Mouse (Mus musculus): Measurements from ENCODE around the gene Zdhhc22.

Gene Zdhhc22

GRCm38 (mm10) chr12:86960791-86961335, 29.4 kb downstream of the Zdhhc22 start:
- no peak for DNase-seq (ENCODE audit: low spot score)

DNA sequence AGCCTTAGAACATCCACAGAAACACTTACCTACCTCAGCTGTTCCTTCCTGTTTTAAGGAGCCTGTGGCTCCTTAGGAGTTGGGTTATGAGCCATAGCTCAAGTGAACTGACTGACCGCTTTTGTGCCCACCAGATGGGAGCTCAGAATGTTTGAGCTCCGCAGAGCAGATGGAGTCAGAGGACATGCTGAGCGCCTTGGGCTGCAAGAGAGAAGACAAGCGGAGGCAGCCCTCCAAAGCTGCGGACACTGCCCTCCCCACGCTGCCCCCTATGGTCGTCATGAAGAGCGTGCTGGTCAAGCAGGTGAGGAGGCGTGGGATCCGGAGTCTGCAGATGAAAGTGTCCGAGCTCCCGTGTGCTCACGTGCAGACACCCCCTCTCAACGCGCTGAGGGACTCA, 30.1 kb downstream of the Zdhhc22 start:
- DNase-seq (ENCODE audit: low spot score) = no peak

DNA sequence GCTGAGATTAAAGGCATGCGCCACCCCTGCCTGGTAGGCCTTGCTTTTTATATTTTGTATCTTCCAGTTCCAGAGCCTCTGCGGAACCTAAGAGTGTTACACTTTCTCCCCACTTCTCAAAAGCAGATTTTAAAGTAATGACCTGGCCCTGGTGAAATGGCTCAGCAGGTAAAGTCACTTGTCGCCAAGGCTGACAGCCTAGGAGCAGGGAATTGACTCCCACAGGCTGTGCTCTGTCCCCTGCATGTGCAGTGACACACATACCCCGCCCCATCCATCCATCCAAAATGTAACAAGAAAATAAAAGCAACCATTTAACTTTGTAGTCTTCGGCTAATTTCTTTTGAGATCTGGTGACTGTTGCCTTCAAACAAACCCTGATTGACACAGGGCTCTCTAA, 30.6 kb downstream of the Zdhhc22 start:
- no peak for DNase-seq (ENCODE audit: low spot score)

DNA sequence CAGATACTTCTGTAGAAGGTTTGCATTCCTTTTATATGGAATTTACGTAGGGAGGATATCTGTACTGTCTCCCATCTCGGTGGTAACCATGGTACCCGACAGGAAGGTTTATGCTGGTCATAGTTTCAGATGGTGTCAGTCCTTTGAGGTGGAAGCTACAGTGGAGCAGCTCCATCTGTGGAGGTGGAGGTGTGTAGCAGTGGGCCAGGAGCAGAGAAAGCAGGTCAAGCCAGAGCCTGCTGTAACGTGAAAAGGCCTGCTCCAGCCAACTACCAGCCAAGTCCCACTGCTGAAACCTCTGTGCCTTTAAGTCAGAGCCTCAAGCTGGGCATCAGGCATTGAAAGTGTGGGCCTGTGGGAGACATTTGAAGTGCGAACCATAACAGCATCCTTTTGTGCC, 31.7 kb downstream of the Zdhhc22 start:
- DNase-seq (ENCODE audit: low spot score) = no peak

DNA sequence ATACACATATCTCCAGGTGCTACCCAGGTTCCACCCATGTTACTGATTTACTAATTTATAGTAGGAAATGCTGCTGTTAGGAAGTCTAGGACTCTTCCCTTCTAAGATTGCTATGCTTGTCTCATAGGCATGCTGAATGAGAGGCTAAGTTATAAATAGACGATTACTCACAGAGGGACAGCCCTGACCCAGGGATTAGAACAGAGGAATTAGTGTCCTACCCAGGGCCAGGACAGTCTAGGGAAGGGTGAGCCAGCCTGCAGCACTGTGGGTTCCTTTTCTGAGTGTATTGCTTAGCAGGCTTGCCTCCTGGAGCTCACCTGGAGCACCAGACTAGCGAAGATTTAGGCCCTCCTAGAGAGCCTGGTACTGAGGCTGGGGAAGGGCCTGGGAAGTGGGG, 34.3 kb downstream of the Zdhhc22 start:
- no peak for DNase-seq (ENCODE audit: low spot score)

DNA sequence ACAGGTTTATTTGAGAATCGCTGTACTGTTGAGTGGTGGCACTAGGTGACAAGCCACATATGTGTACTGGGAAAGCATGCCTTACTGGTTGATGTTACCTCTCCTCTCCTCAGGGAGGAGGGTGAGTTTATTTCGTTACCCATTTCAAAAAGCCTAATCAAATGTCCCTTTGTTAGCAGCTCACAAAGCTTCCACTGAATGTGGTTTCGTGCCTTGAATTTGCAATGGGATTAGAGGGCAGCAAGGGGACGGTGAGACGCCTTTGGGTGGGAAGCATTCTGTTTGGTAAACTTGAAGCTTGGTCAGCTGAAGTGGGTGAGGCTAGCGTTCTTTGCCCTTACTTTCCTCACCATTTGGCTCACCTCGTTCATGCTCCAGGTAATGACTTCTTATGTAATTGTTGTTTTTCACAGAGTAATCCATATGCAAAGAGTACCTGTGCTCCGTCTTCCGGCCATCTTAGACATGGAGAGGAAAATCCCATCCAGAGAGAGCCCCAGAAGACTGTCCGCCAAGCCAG, 37.8 kb downstream of the Zdhhc22 start:
- no peak for DNase-seq (ENCODE audit: low spot score)

GRCm38 (mm10) chr12:86950961-86951360, 39.3 kb downstream of the Zdhhc22 start:
- DNase-seq (ENCODE audit: low spot score) = no peak

GRCm38 (mm10) chr12:86950161-86950960, 39.9 kb downstream of the Zdhhc22 start:
- DNase-seq (ENCODE audit: low spot score) = no peak

DNA sequence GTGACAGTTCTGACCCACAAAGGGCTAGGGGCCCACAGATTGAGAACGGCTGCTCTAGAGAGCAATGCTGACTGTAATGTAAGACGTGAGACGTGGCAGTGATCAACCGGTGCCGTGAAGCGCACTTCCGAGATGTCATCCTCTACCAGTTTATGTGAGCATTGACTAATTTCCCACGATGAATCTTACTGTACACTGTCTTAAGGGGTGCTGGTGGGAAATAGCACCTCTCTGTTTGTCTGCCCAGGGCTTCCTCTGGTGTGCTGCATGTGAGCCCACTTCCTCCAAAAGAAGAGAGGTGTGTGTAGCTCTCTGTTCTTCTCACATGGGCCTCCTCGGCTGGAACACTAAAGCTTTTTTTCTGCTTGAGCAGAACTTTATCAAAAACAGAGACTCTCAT, 40.7 kb downstream of the Zdhhc22 start:
- no peak for DNase-seq (ENCODE audit: low spot score)

GRCm38 (mm10) chr12:86948627-86949026, 41.6 kb downstream of the Zdhhc22 start:
- no peak for DNase-seq (ENCODE audit: low spot score)

GRCm38 (mm10) chr12:86947681-86948401, 42.4 kb downstream of the Zdhhc22 start:
- no peak for DNase-seq (ENCODE audit: low spot score)

DNA sequence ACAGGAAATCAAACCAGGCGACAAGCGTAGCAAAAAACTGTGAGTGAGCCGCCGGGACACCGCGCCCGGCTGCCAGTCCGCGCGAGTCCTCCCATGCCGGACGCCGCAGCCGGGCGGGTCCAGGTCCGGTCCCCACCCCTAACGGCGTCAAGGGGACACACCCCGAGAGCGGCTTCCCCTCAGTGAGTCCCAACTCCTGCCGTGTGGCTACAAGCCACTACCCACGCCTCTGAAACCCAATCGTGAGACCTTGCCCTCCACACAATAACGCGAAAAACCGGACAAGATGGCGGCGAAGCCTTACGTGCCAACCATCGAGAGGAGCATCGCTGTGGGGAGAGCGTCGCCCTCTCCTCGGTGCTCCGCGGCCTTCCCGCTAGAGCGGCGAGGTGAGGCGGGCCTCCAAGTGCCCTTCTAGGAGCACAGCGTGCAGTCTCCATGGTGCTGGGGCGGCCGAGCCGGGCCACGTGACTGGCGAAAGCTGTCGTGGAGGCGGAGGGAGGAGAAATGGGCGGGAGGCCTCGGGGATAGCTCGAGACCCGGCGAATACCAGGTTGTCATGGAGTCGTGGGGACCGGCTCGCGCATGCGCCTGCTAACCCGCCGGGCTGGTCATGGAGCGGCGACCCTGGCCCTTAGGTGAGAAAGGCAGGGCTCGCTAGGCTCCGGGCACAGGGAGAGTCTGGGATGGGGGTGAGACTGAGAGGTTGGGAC, 43.2 kb downstream of the Zdhhc22 start, which contains the start of gene Cipc:
Cipc (plus strand) TSS at position 182 of the 713 bp plus-strand sequence.
- peak; percentile 95 for DNase-seq (ENCODE audit: low spot score)

- no peak for DNase-seq (ENCODE audit: low spot score)
Measured at GRCm38 (mm10) chr12:86946301-86946781, 43.9 kb downstream of the Zdhhc22 start.

DNA sequence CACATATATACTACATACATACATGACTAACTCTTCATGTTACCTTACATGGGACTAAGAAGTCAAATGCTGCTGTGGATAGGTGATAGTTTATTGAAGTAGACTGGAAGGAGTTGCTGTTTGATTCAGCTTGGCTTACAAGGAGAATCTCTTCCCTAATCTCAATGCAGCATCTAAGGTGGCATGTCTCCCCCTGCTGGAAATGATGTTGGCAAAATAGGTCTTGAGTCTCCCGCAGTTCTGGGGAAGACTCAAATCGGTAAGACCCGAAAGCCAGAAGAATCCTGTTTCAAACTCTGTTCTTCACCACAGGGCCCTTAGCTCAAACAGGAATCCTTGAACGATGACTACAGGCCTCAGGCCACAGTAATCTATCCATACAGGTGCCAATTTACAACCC, 45.1 kb downstream of the Zdhhc22 start:
- peak; percentile 84 for DNase-seq (ENCODE audit: low spot score)

DNA sequence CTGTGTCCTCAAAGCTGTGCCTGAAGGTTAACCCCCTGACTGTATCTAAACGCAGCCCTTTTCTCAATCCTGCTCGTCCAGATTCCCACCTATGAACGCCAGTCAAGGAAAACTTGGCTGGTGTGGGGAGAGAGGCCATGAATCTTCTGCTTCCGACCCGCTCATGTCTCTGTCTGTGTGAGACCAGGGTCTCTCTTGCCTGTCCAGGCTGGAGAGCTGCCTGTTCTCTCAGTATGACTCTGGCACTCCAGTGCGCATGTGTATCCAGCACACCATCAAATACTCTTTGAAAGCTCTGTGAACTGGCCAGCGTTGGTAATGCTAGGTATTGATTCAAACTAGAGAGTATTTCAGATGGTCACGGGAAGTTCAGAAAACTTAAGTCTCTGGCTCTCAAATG, 46.8 kb downstream of the Zdhhc22 start:
- no peak for DNase-seq (ENCODE audit: low spot score)

DNA sequence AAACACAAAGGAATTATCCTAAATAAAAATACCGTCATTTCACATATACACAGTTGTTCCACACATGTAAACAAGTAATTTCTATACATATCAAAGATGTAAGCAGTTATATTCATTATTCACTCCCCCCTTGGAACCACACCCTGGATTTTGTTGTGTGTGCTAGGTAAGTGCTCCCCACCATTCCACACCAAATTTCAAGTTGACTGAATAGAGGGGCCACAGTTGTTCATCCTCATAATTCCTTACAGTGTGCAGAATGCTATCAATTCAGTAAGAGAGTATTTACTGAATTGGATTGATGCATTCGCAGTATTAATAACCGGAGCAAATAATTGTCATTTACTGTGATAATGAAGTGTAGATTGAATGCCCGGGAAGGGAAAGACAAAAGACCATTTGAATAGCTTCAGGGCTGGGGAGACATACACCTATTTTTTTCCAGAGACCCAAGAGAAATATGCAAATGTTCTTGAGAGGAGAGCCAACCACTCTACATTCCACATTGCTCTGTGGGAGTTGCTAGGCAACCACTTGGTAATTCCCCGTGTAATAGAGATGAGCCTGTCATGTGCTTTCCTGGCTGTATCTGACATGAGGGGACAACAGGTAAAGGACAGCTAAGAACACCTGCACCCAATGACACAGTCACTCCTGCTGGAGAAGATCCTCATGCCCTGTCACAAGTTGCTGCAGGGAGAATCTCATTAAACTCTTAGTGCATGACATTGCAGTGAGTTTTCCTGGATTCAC, 48.3 kb downstream of the Zdhhc22 start:
- no peak for DNase-seq (ENCODE audit: low spot score)

- DNase-seq (ENCODE audit: low spot score) = no peak
Measured at GRCm38 (mm10) chr12:86941173-86941572, 49.1 kb downstream of the Zdhhc22 start.

GRCm38 (mm10) chr12:86938571-86938970, 51.7 kb downstream of the Zdhhc22 start:
- no peak for DNase-seq (ENCODE audit: low spot score)

DNA sequence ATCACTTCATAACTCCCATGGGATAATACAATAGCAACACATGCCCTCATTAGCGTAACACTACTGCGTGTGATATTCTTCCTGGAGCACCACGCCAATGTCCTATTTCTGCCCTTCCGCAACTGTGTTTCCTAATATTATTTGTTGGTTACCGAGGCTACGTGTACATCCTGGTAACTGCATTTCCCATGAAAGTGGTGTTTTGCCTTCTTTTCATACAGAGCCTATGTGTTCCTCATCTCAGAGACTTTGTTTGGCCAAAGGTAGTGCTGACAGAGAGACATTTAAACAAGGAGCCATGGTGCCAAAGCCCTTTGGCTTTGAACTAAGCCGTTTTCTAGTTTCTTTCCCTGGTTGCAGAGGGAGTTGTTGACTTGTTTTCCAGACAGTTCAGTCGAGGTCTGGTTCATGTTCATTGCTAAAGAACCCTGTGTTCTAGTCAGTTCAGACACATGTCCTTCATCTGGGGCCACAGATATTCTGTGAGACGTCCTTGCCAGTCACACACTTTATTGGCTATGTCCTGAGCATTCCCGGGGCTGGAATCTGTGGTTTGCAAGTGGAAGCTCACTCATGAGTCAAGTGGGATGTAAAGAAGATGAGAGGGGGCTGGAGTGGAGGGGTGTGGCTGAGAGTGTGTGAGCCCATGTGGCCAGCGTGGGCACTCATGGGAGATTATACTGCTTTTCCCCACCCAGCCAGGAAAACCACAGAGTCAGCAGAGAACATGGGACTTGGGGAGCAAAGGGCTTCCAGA, 53.5 kb downstream of the Zdhhc22 start:
- no peak for DNase-seq (ENCODE audit: low spot score)

DNA sequence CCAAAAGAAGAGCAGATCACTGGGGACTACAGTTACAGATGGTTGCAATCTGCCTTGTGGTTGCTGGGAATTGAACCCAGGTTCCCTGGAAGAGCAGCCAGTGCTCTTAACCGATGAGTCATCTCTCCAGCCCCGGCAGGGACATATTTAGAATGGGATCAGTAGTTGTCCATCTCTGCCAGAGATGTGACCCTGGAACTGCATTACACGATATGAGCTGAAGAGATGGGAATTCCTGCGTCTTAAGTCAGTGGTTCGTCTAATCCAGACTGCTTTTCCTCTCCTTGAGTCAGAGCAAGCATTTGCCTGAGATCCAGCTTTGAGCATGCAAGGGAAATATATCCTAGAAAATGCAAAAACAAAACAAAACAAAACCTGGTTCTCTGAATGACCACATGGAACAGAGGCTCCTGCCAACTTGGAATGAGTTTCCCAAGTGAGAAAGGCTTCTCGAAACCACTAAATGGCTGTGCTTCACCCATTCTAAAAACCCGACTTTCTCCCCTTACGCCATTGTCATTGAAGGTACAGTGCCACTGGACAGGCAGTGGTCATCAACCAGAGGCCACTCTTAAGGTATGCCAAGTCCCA, 54.4 kb downstream of the Zdhhc22 start:
- DNase-seq (ENCODE audit: low spot score) = no peak

Measured in layer of hippocampus, adult 9-10 months (tissue).